Mouse (Mus musculus): ENCODE measurements at regions not wholly inside any gene's neighbourhood (a gene's known extent, or its start where the extent isn't known, plus 50 kb on each side); places are given as distances from the start of the nearest gene placed in this dataset.

GRCm38 (mm10) chr3:151351481-151352090 lies 86.1 kb upstream of the Adgrl4 start:
- DNase-seq (ENCODE audit: low spot score): no peak

DNA sequence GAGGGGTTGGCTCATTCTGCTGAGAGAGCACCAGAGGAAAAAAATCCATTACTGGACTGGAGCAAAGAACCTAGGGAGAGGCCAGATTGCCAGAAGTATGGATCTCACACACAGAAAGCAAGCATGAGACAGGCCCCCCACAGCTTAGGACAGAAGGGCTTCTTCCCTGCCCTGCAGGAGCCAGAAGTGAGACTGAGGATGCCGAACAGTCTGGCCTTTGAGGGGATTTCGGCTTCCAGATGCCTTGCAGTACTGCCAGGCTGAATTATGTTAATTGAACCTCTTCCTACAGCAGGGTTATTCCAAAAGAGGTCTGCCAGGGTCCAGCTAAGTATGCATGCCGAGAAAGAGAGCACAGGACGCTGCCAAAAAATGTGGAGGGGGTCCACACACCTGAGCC lies 71.4 kb upstream of the Adgrl4 start:
- DNase-seq (ENCODE audit: low spot score): peak; percentile 57

DNA sequence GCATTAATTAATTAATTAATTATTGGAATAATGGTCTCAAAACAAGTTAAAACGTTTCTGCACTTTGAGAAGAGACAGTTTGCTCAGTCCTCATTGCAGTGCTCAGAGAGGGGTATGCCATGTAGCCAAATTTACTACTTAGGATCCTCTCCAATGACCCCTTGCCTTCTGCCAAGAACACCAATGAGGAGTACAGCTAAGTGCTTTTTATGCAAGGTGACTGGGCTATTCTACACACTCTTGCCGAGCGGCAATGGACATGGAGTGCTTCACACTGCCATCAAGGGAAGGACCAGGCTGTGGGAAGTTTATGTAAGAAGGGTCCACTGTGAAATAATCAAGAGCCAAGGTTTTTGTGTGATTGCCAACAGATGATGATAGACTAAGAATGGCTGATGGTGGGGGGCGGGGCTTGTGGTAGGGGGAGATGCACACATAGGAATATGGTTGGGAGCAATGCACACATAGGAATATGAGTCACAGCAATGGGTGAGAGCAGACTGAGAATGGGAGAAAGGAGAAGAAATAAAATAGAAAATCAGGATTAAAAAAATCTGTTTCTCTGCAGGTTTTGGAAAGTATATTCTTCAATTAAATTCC lies 70.9 kb upstream of the Adgrl4 start:
- DNase-seq (ENCODE audit: low spot score): peak; percentile 3

DNA sequence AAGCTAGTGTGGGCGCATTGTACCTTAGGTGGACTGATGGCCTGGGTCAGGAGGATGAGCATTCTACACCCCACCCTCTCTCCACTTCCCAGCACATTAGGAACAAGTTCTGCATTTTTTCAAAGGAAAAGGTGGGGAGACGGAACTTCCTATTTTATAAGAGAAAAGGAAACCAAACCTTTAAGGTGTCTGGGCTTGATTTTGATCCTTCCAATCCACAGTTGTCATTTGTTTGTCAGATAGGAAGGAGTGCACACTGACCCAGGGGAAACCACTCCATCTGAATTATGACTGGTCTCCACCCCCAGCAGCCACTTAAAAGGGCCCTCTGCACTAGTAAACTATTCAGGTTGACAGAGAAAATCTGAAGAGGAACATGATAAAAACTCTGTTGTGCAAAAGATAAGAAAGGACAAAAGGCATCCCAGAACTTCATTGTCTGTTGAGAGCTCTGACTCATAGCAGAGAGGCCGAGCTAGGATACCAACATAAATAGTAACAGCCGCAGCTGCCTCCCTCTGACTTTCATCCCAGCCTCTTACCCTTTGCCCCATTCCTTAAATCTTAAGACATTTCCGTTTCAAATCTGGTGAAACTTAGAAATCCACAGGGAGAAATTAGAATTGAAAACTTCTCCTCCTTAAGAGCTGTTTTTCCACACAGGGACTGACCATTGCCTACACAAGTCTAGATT lies 54.2 kb upstream of the Adgrl4 start:
- no peak for DNase-seq (ENCODE audit: low spot score)

DNA sequence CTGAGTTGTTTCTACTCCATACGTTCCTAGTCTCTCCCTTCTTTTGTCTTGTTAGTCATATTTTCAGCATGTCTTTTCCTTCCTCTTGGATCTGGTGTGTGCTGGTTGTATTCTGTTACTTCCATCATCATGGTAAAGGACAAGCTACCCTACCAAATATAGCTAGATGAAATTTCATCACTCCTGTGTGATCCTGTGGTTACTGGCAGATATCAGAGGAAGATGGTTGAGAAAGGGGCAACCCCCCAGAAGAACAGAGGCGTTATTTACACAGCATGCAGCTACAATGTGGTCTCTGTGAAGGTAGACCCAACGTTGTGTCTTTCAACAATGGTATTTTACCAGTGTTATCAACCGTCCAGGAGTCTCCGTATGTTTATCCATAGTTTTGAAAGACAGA lies 52.8 kb upstream of the Adgrl4 start:
- no peak for DNase-seq (ENCODE audit: low spot score)

DNA sequence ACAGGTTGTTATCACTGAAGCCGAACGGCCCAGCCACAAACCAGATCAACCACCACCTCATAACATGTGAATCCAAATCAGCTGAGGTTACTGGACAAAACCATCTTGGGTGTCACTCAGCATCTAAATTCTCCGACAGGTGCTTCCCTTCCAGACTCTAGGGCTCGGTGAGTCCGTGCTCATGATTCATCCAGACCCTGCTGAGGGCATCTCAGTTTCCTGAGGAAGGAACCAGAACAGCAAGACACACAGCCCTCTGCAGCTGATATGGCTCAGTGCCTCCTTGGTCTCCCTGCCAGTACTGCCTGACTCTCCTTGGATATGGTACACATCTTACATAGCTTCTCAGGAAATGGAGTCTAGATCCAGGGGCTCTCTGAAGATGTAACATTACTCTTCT lies 51.6 kb upstream of the Adgrl4 start:
- DNase-seq (ENCODE audit: low spot score): no peak

Measured in retina, embryonic 14.5 days (tissue).